Mouse (Mus musculus) CH12.LX (cell line): ENCODE results near the gene Cdc14a. TPM values are rescaled to one million over a fixed set of nuclear protein-coding genes. Genes with fewer than 3 reads are reported as not detected.

Source experiments
- DNase-seq: peaks from one replicate; pipeline ENCODE4 v3.0.0-alpha.2; 2013; ENCODE audit errors: extremely low read depth
- H3K27ac ChIP-seq: 2 replicates; pipeline ENCODE4 v1.5.1; 2012; ENCODE audit warnings: low read depth, mild to moderate bottlenecking, control low read depth, moderate library complexity; ENCODE audit not compliant: insufficient read depth
- H3K27me3 ChIP-seq: replicated peaks from 2 replicates; pipeline ENCODE3; 2012; ENCODE audit warnings: inconsistent platforms
- H3K36me3 ChIP-seq, 2 experiments: replicated peaks in 1 of 2; 2 replicates each; pipeline versions ENCODE3 to v1.6.1; 2012; ENCODE audit warnings: inconsistent platforms in 1 of 2, low read length in 1 of 2, mild to moderate bottlenecking in 1 of 2, mixed read lengths in 1 of 2, moderate library complexity in 1 of 2; ENCODE audit not compliant: control insufficient read depth in 1 of 2, insufficient read depth in 1 of 2
- H3K4me1 ChIP-seq, 2 experiments: 2 replicates each; pipeline ENCODE4 v1.6.1; 2012; ENCODE audit warnings: inconsistent platforms in 1 of 2, moderate library complexity in 1 of 2; ENCODE audit not compliant: insufficient read depth in 2 of 2, control insufficient read depth in 1 of 2
- H3K4me2 ChIP-seq: 2 replicates; pipeline ENCODE4 v1.6.1; 2012; ENCODE audit warnings: low read depth, mild to moderate bottlenecking, control low read depth; ENCODE audit not compliant: poor library complexity, insufficient read depth, severe bottlenecking
- H3K4me3 ChIP-seq, 3 experiments: fragments of 150-350 bp in 1 of 3; sonication (generic) in 1 of 3; replicated peaks in 1 of 3; 2 replicates each; pipeline versions ENCODE3 to v1.5.1; 2011 to 2012; ENCODE audit warnings: low read depth in 2 of 3, low read length in 2 of 3, mild to moderate bottlenecking in 2 of 3, moderate library complexity in 2 of 3, control low read depth in 1 of 3, improper control_type of control experiment in 1 of 3, inconsistent platforms in 1 of 3, mixed read lengths in 1 of 3; ENCODE audit not compliant: poor library complexity in 1 of 3
- H3K79me2 ChIP-seq: replicated peaks from 2 replicates; pipeline ENCODE4 v1.6.1; 2012; ENCODE audit warnings: mild to moderate bottlenecking, moderate library complexity; ENCODE audit not compliant: control insufficient read depth, poor library complexity, insufficient read depth, severe bottlenecking; ENCODE audit errors: extremely low read depth
- H3K9ac ChIP-seq: 2 replicates; pipeline ENCODE4 v1.6.1; 2012; ENCODE audit warnings: low read depth, mild to moderate bottlenecking, control low read depth, moderate library complexity; ENCODE audit not compliant: insufficient read depth
- H3K9me3 ChIP-seq: replicated peaks from 2 replicates; pipeline ENCODE3; 2012; ENCODE audit warnings: low read length, inconsistent platforms, mixed read lengths
- CHD1 ChIP-seq: IDR thresholded peaks from 2 replicates; pipeline ENCODE4 v1.6.1; 2012; ENCODE audit warnings: low read depth, low read length, improper control_type of control experiment, inconsistent platforms
- E2F4 ChIP-seq: IDR thresholded peaks from 2 replicates; pipeline ENCODE4 v1.6.1; 2011; ENCODE audit warnings: low read depth, low read length, improper control_type of control experiment; ENCODE audit not compliant: insufficient replicate concordance
- ELF1 ChIP-seq: IDR thresholded peaks from 2 replicates; pipeline ENCODE4 v1.6.1; 2014; ENCODE audit warnings: low read depth, mild to moderate bottlenecking, inconsistent platforms, low read length, improper control_type of control experiment
- ETS1 ChIP-seq: conservative IDR thresholded peaks from 2 replicates; pipeline ENCODE4 v1.6.1; 2012; ENCODE audit warnings: low read depth, mild to moderate bottlenecking, inconsistent platforms, low read length, improper control_type of control experiment, moderate library complexity
- GABPA ChIP-seq: IDR thresholded peaks from 2 replicates; pipeline ENCODE4 v1.6.1; 2012; ENCODE audit warnings: low read depth, low read length, improper control_type of control experiment, inconsistent platforms; ENCODE audit not compliant: insufficient replicate concordance
- IRF4 ChIP-seq: IDR thresholded peaks from 2 replicates; pipeline ENCODE4 v1.6.1; 2014; ENCODE audit warnings: low read depth, mild to moderate bottlenecking, inconsistent platforms, low read length, improper control_type of control experiment
- JUN ChIP-seq: IDR thresholded peaks from 2 replicates; pipeline ENCODE4 v1.6.1; 2011; ENCODE audit warnings: low read depth, mild to moderate bottlenecking, low read length, improper control_type of control experiment, moderate library complexity; ENCODE audit not compliant: insufficient read depth
- JUND ChIP-seq: conservative IDR thresholded peaks from 2 replicates; pipeline ENCODE4 v1.6.1; 2011; ENCODE audit warnings: low read depth, low read length, improper control_type of control experiment
- MAZ ChIP-seq: IDR thresholded peaks from 2 replicates; pipeline ENCODE4 v1.6.1; 2012; ENCODE audit warnings: low read depth, mild to moderate bottlenecking, inconsistent platforms, low read length, improper control_type of control experiment, moderate library complexity
- MYC ChIP-seq: IDR thresholded peaks from 2 replicates; pipeline ENCODE4 v1.6.1; 2011; ENCODE audit warnings: low read depth, mild to moderate bottlenecking, improper control_type of control experiment, low read length
- NELFE ChIP-seq: IDR thresholded peaks from 2 replicates; pipeline ENCODE4 v1.6.1; 2011; ENCODE audit warnings: low read depth, low read length, improper control_type of control experiment
- PAX5 ChIP-seq: IDR thresholded peaks from 2 replicates; pipeline ENCODE4 v1.6.1; 2012; ENCODE audit warnings: low read length, inconsistent platforms, mixed read lengths
- POLR2A ChIP-seq: IDR thresholded peaks from 2 replicates; pipeline ENCODE4 v1.6.1; 2011; ENCODE audit warnings: low read depth, mild to moderate bottlenecking, improper control_type of control experiment, low read length
- POLR2AphosphoS2 ChIP-seq: IDR thresholded peaks from 2 replicates; pipeline ENCODE4 v1.6.1; 2011; ENCODE audit warnings: low read depth, low read length, improper control_type of control experiment
- RAD21 ChIP-seq: IDR thresholded peaks from 2 replicates; pipeline ENCODE4 v1.6.1; 2011; ENCODE audit warnings: low read depth, mild to moderate bottlenecking, low read length, improper control_type of control experiment, moderate library complexity
- RCOR1 ChIP-seq: conservative IDR thresholded peaks from 2 replicates; pipeline ENCODE4 v1.6.1; 2012; ENCODE audit warnings: low read depth, mild to moderate bottlenecking, inconsistent platforms, low read length, improper control_type of control experiment
- SIN3A ChIP-seq: IDR thresholded peaks from 2 replicates; pipeline ENCODE4 v1.6.1; 2012; ENCODE audit warnings: low read length, improper control_type of control experiment, inconsistent platforms
- TCF12 ChIP-seq: IDR thresholded peaks from 2 replicates; pipeline ENCODE4 v1.6.1; 2014; ENCODE audit warnings: low read depth, mild to moderate bottlenecking, inconsistent platforms, low read length, improper control_type of control experiment
- USF1 ChIP-seq: IDR thresholded peaks from 2 replicates; pipeline ENCODE4 v1.6.1; 2014; ENCODE audit warnings: low read depth, mild to moderate bottlenecking, inconsistent platforms, low read length, improper control_type of control experiment
- USF2 ChIP-seq: conservative IDR thresholded peaks from 2 replicates; pipeline ENCODE4 v1.6.1; 2011; ENCODE audit warnings: low read depth, low read length, improper control_type of control experiment
- ZC3H11A ChIP-seq: IDR thresholded peaks from 2 replicates; pipeline ENCODE4 v1.6.1; 2012; ENCODE audit warnings: low read depth, mild to moderate bottlenecking, inconsistent platforms, low read length, improper control_type of control experiment
- ZMIZ1 ChIP-seq: IDR thresholded peaks from 2 replicates; pipeline ENCODE4 v1.6.1; 2012; ENCODE audit warnings: low read depth, mild to moderate bottlenecking, inconsistent platforms, low read length, improper control_type of control experiment
- dilution Hi-C: fragments of 300-500 bp; cut with MboI; formaldehyde crosslinking; loops from 2 replicates; pipeline ENCODE4 v1.14.3; 2020; ENCODE audit warnings: low sequenced_read_pairs; ENCODE audit not compliant: extremely low pct_unique_long_range_greater_than_20kb, extremely low pct_ligation_motif_present
- in situ Hi-C: fragments of 300-500 bp; cut with MboI; formaldehyde crosslinking; loops from 3 replicates; pipeline ENCODE4 v1.14.3; 2019; ENCODE audit warnings: low sequenced_read_pairs, low pct_ligation_motif_present, low pct_unique_long_range_greater_than_20kb, mixed read lengths
- polyA plus RNA-seq: library from polyadenylated mRNA; unstranded; fragments of >175 nt; gene quantifications from 2 replicates; pipeline ENCODE4 v1.2.1, GENCODE M21; 2012; ENCODE audit warnings: low read depth; ENCODE audit not compliant: insufficient read length
- total RNA-seq, 2 experiments: library from RNA; depleted of rRNA; stranded (reverse); fragments of 300-350 nt in 1 of 2; fragments of >200 nt in 1 of 2; gene quantifications; 2 replicates each; pipeline ENCODE4 v1.2.3; 2012 to 2014

The Cdc14a gene
- total and polyA plus RNA-seq, 3 experiments = 9.4 to 12.1 (median 9.8) TPM

- H3K9ac ChIP-seq = no peak overlapping the region
- H3K4me2 ChIP-seq = no peak overlapping the region
- no peak overlapping the region for H3K27ac ChIP-seq
- no peaks in the 10 kb centered on the region for H3K9me3 ChIP-seq
- peaks cover 0 to 18% of the 10 kb centered on the region in 2 experiments; a peak in 2 of 4 replicates for H3K4me1 ChIP-seq
- H3K4me3 ChIP-seq = no peak overlapping the region
- DNase-seq = no peak
- dilution Hi-C loops = no loop called here
- H3K79me2 ChIP-seq = no peaks in the 10 kb centered on the region
- peaks cover 30 to 67% of the 10 kb centered on the region in 2 experiments for H3K36me3 ChIP-seq
- no peaks in the 10 kb centered on the region for H3K27me3 ChIP-seq
- no peak for TF ChIP-seq RCOR1
- no peak for TF ChIP-seq E2F4
- no peak for TF ChIP-seq PAX5
- no peak for TF ChIP-seq JUND
- no peak for TF ChIP-seq CHD1
- no peak for TF ChIP-seq ETS1
- TF ChIP-seq JUN = no peak
- TF ChIP-seq IRF4 = no peak
- no peak for TF ChIP-seq ZC3H11A
- no peak for TF ChIP-seq NELFE
- TF ChIP-seq ELF1 = no peak
- TF ChIP-seq GABPA = no peak
- no peak for TF ChIP-seq RAD21
- no peak for TF ChIP-seq MAZ
- TF ChIP-seq TCF12 = no peak
- in situ Hi-C loops = loop anchor here (25.0 kb wide), 3 partner anchors 262 to 512 kb away; partner anchors contain the start of gene Sass6
Observed at GRCm38 (mm10) chr3:116325501-116325900, 98.3 kb downstream of the Cdc14a start.

GRCm38 (mm10) chr3:116319696-116320095 lies 104.1 kb downstream of the Cdc14a start:
- Histone ChIP-seq H3K27ac (no peak overlapping the region), H3K9ac (no peak overlapping the region), H3K36me3 (peaks cover 11 to 57% of the 10 kb centered on the region in 2 experiments), H3K9me3 (no peaks in the 10 kb centered on the region), H3K27me3 (no peaks in the 10 kb centered on the region), H3K79me2 (no peaks in the 10 kb centered on the region), H3K4me2 (no peak overlapping the region), H3K4me1 (peaks cover 0 to 6% of the 10 kb centered on the region in 2 experiments; a peak in 1 of 4 replicates), H3K4me3 (no peak overlapping the region)
- no peak for DNase-seq
- TF ChIP-seq RAD21 (no peak), USF2 (no peak), POLR2A (no peak), ZMIZ1 (no peak), POLR2AphosphoS2 (no peak), SIN3A (no peak), PAX5 (no peak), CHD1 (no peak), USF1 (no peak), MYC (no peak), TCF12 (no peak), E2F4 (no peak)
- in situ Hi-C loops (loop anchor here (25.0 kb wide), 1 partner anchor 282 kb away; no protein-coding TSS in a partner anchor), dilution Hi-C loops (no loop called here)
